Mouse (Mus musculus) testis, adult 2 months (tissue): ENCODE data around the gene Rbfox1.

Experiments used
- CTCF ChIP-seq: fragments of 200-500 bp; IDR thresholded peaks from 2 replicates; pipeline ENCODE4 v1.5.1; 2012; ENCODE audit warnings: low read depth, mild to moderate bottlenecking, inconsistent platforms, low read length, moderate library complexity; ENCODE audit not compliant: control insufficient read depth, insufficient read depth, insufficient replicate concordance
- POLR2A ChIP-seq: fragments of 200-500 bp; IDR thresholded peaks from 2 replicates; pipeline ENCODE4 v1.6.1; 2012; ENCODE audit warnings: low read depth, mild to moderate bottlenecking, inconsistent platforms, low read length, moderate library complexity; ENCODE audit not compliant: control insufficient read depth

DNA sequence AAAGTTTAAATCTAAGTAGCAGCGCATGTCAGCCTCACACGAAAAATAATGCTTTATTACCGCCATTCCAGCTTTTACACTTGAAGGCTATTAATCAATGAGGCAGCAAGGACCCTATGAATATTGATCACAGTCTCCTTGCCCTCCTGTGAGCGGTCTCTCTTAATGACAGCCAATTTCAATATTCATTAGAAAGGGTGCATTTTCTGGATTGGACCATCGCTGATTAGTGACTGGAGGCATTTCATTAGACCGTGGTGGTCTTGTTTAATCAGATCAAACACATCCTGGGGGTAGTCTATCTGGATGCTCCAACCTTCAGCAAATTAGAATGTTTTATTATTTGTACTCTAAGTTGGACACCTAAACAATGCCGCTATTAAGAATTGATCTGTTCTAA lies 1091.2 kb downstream of the Rbfox1 start:
- TF ChIP-seq CTCF (no peak), POLR2A (no peak)
